Mouse (Mus musculus): Measurements from ENCODE around the gene Bub1b.
A peak's percentile ranks its signal among the peaks of the same experiment; 100 is the strongest.
"Not testable (repeated sequence)": the region's sequence is repeated elsewhere in the genome, so short reads cannot be mapped to it uniquely, and the experiment has no call there.

Bub1b gene

GRCm38 (mm10) chr2:118618013-118618412 is 20.0 kb downstream of the Bub1b start:
- no peak for DNase-seq (ENCODE audit: low read depth, low spot score)

GRCm38 (mm10) chr2:118620101-118620500 is 22.1 kb downstream of the Bub1b start:
- no peak for DNase-seq (ENCODE audit: low read depth, low spot score)

- DNase-seq (ENCODE audit: low read depth, low spot score) = no peak
Observed at GRCm38 (mm10) chr2:118620608-118621007, 22.6 kb downstream of the Bub1b start.

- DNase-seq (ENCODE audit: low read depth, low spot score) = no peak
Observed at GRCm38 (mm10) chr2:118629276-118629675, 31.3 kb downstream of the Bub1b start.

- no peak for DNase-seq (ENCODE audit: low read depth, low spot score)
Observed at GRCm38 (mm10) chr2:118633441-118633840, 35.4 kb downstream of the Bub1b start.

GRCm38 (mm10) chr2:118637258-118637657 is 39.2 kb downstream of the Bub1b start:
- DNase-seq (ENCODE audit: low read depth, low spot score) = no peak

- peak; percentile 70 for DNase-seq (ENCODE audit: low read depth, low spot score)
Observed at GRCm38 (mm10) chr2:118637888-118638526, 40.0 kb downstream of the Bub1b start.

- no peak for DNase-seq (ENCODE audit: low read depth, low spot score)
Observed at GRCm38 (mm10) chr2:118638686-118639085, 40.7 kb downstream of the Bub1b start.

- no peak for DNase-seq (ENCODE audit: low read depth, low spot score)
Observed at GRCm38 (mm10) chr2:118641147-118641546, 43.1 kb downstream of the Bub1b start.

- no peak for DNase-seq (ENCODE audit: low read depth, low spot score)
Observed at GRCm38 (mm10) chr2:118642431-118642830, 44.4 kb downstream of the Bub1b start.

- no peak for DNase-seq (ENCODE audit: low read depth, low spot score)
Observed at GRCm38 (mm10) chr2:118642942-118643341, 44.9 kb downstream of the Bub1b start.

- DNase-seq (ENCODE audit: low read depth, low spot score) = no peak
Observed at GRCm38 (mm10) chr2:118646665-118647064, 48.7 kb downstream of the Bub1b start.

- DNase-seq (ENCODE audit: low read depth, low spot score) = not testable (repeated sequence)
Observed at GRCm38 (mm10) chr2:118650697-118651096, 52.7 kb downstream of the Bub1b start.

- DNase-seq (ENCODE audit: low read depth, low spot score) = no peak
Observed at GRCm38 (mm10) chr2:118656688-118657281, 58.8 kb downstream of the Bub1b start.

GRCm38 (mm10) chr2:118658457-118658856 is 60.4 kb downstream of the Bub1b start:
- peak; percentile 79 for DNase-seq (ENCODE audit: low read depth, low spot score)

GRCm38 (mm10) chr2:118659077-118659476 is 61.1 kb downstream of the Bub1b start:
- peak; percentile 97 for DNase-seq (ENCODE audit: low read depth, low spot score)

GRCm38 (mm10) chr2:118659493-118659892 is 61.5 kb downstream of the Bub1b start:
- DNase-seq (ENCODE audit: low read depth, low spot score) = peak; percentile 65

GRCm38 (mm10) chr2:118659998-118660452 is 62.0 kb downstream of the Bub1b start:
- DNase-seq (ENCODE audit: low read depth, low spot score) = peak; percentile 82

- DNase-seq (ENCODE audit: low read depth, low spot score) = peak; percentile 41
Observed at GRCm38 (mm10) chr2:118661891-118662290, 63.9 kb downstream of the Bub1b start.

GRCm38 (mm10) chr2:118662902-118663803 is 65.1 kb downstream of the Bub1b start, which contains the start of gene Pak6:
Gene Pak6, plus strand, starts transcription at chr2:118663303.
- DNase-seq (ENCODE audit: low read depth, low spot score) = peak; percentile 40

GRCm38 (mm10) chr2:118663804-118664766 is 66.1 kb downstream of the Bub1b start:
- no peak for DNase-seq (ENCODE audit: low read depth, low spot score)
